Mouse (Mus musculus): ENCODE results near the gene Jak1. TPM values are rescaled to one million over a fixed set of nuclear protein-coding genes. Genes with fewer than 3 reads are reported as not detected.

Gene Jak1
- polyA plus RNA-seq, 1 experiment, result 55.9 TPM

DNA sequence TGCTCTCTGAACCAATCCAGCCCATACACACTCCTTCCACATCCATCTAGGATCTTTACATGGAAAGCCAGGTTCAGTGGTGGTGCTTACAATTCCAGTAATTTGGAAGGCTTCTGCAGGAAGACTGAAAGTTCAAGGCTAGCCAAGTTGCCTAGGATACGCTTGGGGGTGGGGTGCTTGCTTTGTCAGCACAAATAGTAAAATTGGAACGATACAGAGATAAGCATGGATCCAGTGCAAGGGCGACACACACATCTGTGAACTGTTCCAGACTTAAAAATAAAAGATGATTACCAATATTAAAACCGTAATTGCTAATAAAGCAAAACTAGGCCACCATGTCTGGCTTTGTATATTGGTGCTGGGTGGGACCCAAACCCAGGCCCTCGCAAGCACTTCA, 78.5 kb downstream of the Jak1 start:
- H3K9me3 ChIP-seq (replicated peaks; ENCODE audit: control insufficient read depth, insufficient read depth, low read length, poor library complexity, severe bottlenecking), result no peaks in the 10 kb centered on the region
- TF ChIP-seq CTCF (IDR thresholded peaks at IDR 0.05; ENCODE audit: low read depth, low read length) (no peak), POLR2A (IDR thresholded peaks at IDR 0.05; ENCODE audit: insufficient read depth, low read length) (no peak), EP300 (IDR thresholded peaks at IDR 0.05; ENCODE audit: insufficient read depth, low read depth, low read length) (no peak)
- H3K9ac ChIP-seq (ENCODE audit: low read depth, poor library complexity, severe bottlenecking), result no peak overlapping the region
- no peak overlapping the region for H3K4me3 ChIP-seq (ENCODE audit: low read depth, low read length)
- H3K36me3 ChIP-seq (ENCODE audit: control insufficient read depth, insufficient read depth, low read length, poor library complexity, severe bottlenecking), result 0 out of 2 replicates have a peak, but pooled peaks cover 2% of the 10 kb centered on the region
- no peaks in the 10 kb centered on the region for H3K4me1 ChIP-seq (ENCODE audit: control insufficient read depth, insufficient read depth, low read length)
- no peaks in the 10 kb centered on the region for H3K27me3 ChIP-seq (ENCODE audit: control insufficient read depth, insufficient read depth, low read length, poor library complexity, severe bottlenecking)
- H3K27ac ChIP-seq (ENCODE audit: insufficient read depth, low read length), result no peak overlapping the region

DNA sequence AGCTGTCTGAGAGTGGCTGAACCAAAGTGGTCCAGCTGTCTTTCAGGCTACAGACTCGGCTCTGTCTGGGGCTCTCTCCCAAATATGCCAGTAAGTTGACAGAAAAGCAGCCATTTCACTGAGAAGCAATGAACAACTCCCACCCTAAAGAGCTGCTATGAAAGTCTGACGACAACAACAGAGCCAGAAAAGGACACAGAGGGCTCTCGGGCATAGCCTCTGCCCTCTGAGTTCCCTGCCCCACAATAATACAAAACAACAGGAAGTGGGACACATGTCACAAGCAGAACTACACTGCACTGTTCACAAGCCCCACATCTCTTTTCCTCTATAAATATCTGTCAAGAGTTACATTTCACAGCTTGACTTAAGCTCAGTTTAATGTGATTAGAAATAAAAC, 79.9 kb downstream of the Jak1 start:
- Histone ChIP-seq H3K4me1 (ENCODE audit: control insufficient read depth, insufficient read depth, low read length) (no peaks in the 10 kb centered on the region), H3K27ac (ENCODE audit: insufficient read depth, low read length) (no peak overlapping the region), H3K36me3 (ENCODE audit: control insufficient read depth, insufficient read depth, low read length, poor library complexity, severe bottlenecking) (0 out of 2 replicates have a peak, but pooled peaks cover 2% of the 10 kb centered on the region), H3K9me3 (replicated peaks; ENCODE audit: control insufficient read depth, insufficient read depth, low read length, poor library complexity, severe bottlenecking) (no peaks in the 10 kb centered on the region), H3K27me3 (ENCODE audit: control insufficient read depth, insufficient read depth, low read length, poor library complexity, severe bottlenecking) (no peaks in the 10 kb centered on the region), H3K4me3 (ENCODE audit: low read depth, low read length) (no peak overlapping the region), H3K9ac (ENCODE audit: low read depth, poor library complexity, severe bottlenecking) (no peak overlapping the region)
- TF ChIP-seq EP300 (IDR thresholded peaks at IDR 0.05; ENCODE audit: insufficient read depth, low read depth, low read length) (no peak), CTCF (IDR thresholded peaks at IDR 0.05; ENCODE audit: low read depth, low read length) (no peak), POLR2A (IDR thresholded peaks at IDR 0.05; ENCODE audit: insufficient read depth, low read length) (no peak)

DNA sequence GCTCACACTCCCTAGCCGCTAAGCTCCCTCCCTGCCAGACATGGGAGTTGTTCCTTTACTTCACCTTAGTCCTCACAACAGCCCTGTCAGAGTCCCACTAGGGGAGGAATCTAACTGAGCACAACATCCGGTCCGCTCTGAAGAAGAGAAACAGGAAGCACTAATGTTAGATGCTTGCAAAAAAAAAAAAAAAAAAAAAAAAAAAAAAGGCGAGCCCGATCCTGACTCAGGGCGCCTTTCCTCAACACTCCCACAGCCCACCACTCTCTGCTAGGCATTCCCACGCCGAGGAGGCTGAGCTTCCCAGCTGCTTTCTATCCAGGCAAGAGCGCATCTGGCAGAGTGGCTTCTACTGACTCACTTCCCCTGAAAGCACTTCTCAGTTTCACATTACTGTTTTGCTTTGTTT, 82.5 kb downstream of the Jak1 start:
- Histone ChIP-seq H3K4me3 (ENCODE audit: low read depth, low read length) (no peak overlapping the region), H3K27me3 (ENCODE audit: control insufficient read depth, insufficient read depth, low read length, poor library complexity, severe bottlenecking) (no peaks in the 10 kb centered on the region), H3K4me1 (ENCODE audit: control insufficient read depth, insufficient read depth, low read length) (no peaks in the 10 kb centered on the region), H3K27ac (ENCODE audit: insufficient read depth, low read length) (no peak overlapping the region), H3K9me3 (replicated peaks; ENCODE audit: control insufficient read depth, insufficient read depth, low read length, poor library complexity, severe bottlenecking) (no peaks in the 10 kb centered on the region), H3K9ac (ENCODE audit: low read depth, poor library complexity, severe bottlenecking) (no peak overlapping the region), H3K36me3 (ENCODE audit: control insufficient read depth, insufficient read depth, low read length, poor library complexity, severe bottlenecking) (no peaks in the 10 kb centered on the region)
- TF ChIP-seq POLR2A (IDR thresholded peaks at IDR 0.05; ENCODE audit: insufficient read depth, low read length) (no peak), CTCF (IDR thresholded peaks at IDR 0.05; ENCODE audit: low read depth, low read length) (no peak), EP300 (IDR thresholded peaks at IDR 0.05; ENCODE audit: insufficient read depth, low read depth, low read length) (no peak)

DNA sequence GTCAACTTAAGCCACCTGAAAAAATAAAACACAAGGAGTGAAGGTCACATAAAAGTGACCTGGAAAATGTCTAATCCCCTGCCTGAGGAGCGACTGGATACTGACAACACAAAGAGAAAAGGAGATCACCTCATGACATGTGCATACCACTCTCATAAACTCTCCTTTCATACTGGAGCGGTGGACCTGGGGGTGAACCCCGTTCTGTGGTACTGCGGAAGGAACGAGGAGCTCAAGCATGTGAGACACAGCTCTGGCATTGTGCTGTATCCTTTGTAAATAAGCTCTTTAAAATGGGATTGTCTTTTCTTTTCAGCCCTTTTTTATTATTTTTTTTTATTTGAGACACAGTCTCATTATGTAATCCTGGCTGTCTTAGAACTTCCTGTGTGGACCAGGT, 84.4 kb downstream of the Jak1 start:
- TF ChIP-seq EP300 (IDR thresholded peaks at IDR 0.05; ENCODE audit: insufficient read depth, low read depth, low read length) (no peak), POLR2A (IDR thresholded peaks at IDR 0.05; ENCODE audit: insufficient read depth, low read length) (no peak), CTCF (IDR thresholded peaks at IDR 0.05; ENCODE audit: low read depth, low read length) (no peak)
- Histone ChIP-seq H3K4me1 (ENCODE audit: control insufficient read depth, insufficient read depth, low read length) (no peaks in the 10 kb centered on the region), H3K9me3 (replicated peaks; ENCODE audit: control insufficient read depth, insufficient read depth, low read length, poor library complexity, severe bottlenecking) (no peaks in the 10 kb centered on the region), H3K27me3 (ENCODE audit: control insufficient read depth, insufficient read depth, low read length, poor library complexity, severe bottlenecking) (no peaks in the 10 kb centered on the region), H3K36me3 (ENCODE audit: control insufficient read depth, insufficient read depth, low read length, poor library complexity, severe bottlenecking) (no peaks in the 10 kb centered on the region), H3K9ac (ENCODE audit: low read depth, poor library complexity, severe bottlenecking) (no peak overlapping the region), H3K4me3 (ENCODE audit: low read depth, low read length) (no peak overlapping the region), H3K27ac (ENCODE audit: insufficient read depth, low read length) (no peak overlapping the region)

DNA sequence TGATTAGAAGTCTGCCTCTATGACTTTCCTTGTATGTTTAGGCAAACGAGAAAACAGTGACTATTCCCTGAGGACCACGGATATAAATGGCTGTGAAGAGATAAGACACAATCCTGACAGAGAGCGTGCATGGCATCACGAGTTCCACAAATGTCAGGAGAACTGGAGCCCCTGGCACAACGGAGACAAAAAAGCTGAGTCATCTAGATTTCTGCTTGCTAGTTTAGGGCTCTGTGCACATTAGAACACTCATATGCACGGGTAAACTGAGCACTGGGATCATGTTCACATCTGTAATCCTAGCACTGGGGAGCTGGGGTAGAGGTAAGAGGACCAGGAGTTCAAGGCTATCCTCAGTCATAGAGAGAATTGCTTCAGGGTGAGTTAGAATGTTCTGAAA, 85.2 kb downstream of the Jak1 start:
- no peak overlapping the region for H3K4me3 ChIP-seq (ENCODE audit: low read depth, low read length)
- TF ChIP-seq CTCF (IDR thresholded peaks at IDR 0.05; ENCODE audit: low read depth, low read length), result no peak
- no peak for TF ChIP-seq EP300 (IDR thresholded peaks at IDR 0.05; ENCODE audit: insufficient read depth, low read depth, low read length)
- TF ChIP-seq POLR2A (IDR thresholded peaks at IDR 0.05; ENCODE audit: insufficient read depth, low read length), result no peak
- H3K27me3 ChIP-seq (ENCODE audit: control insufficient read depth, insufficient read depth, low read length, poor library complexity, severe bottlenecking), result no peaks in the 10 kb centered on the region
- no peaks in the 10 kb centered on the region for H3K36me3 ChIP-seq (ENCODE audit: control insufficient read depth, insufficient read depth, low read length, poor library complexity, severe bottlenecking)
- H3K9ac ChIP-seq (ENCODE audit: low read depth, poor library complexity, severe bottlenecking), result no peak overlapping the region
- no peaks in the 10 kb centered on the region for H3K9me3 ChIP-seq (replicated peaks; ENCODE audit: control insufficient read depth, insufficient read depth, low read length, poor library complexity, severe bottlenecking)
- H3K4me1 ChIP-seq (ENCODE audit: control insufficient read depth, insufficient read depth, low read length), result no peaks in the 10 kb centered on the region
- no peak overlapping the region for H3K27ac ChIP-seq (ENCODE audit: insufficient read depth, low read length)

DNA sequence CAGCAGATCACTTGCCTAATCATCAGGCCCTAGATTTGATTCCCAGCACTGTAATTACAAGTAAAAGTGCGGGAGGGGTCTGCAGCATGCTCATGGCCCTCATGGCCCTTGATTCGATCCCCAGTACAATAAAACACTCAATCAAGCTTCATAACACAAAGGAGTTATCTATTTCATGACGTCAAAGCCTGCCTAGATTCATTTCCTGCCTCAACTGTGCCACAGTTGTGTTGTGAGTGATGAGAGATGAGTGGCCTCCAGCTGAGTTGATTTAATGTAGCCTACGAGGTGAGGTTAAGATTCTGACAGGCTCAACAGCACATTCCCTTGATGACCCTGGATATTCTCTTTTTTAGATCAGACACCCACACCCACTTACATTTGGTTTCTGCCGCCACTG, 86.0 kb downstream of the Jak1 start:
- H3K27me3 ChIP-seq (ENCODE audit: control insufficient read depth, insufficient read depth, low read length, poor library complexity, severe bottlenecking), result no peaks in the 10 kb centered on the region
- H3K4me3 ChIP-seq (ENCODE audit: low read depth, low read length), result no peak overlapping the region
- H3K36me3 ChIP-seq (ENCODE audit: control insufficient read depth, insufficient read depth, low read length, poor library complexity, severe bottlenecking), result no peaks in the 10 kb centered on the region
- no peaks in the 10 kb centered on the region for H3K4me1 ChIP-seq (ENCODE audit: control insufficient read depth, insufficient read depth, low read length)
- H3K9me3 ChIP-seq (replicated peaks; ENCODE audit: control insufficient read depth, insufficient read depth, low read length, poor library complexity, severe bottlenecking), result no peaks in the 10 kb centered on the region
- no peak for TF ChIP-seq EP300 (IDR thresholded peaks at IDR 0.05; ENCODE audit: insufficient read depth, low read depth, low read length)
- TF ChIP-seq POLR2A (IDR thresholded peaks at IDR 0.05; ENCODE audit: insufficient read depth, low read length), result no peak
- TF ChIP-seq CTCF (IDR thresholded peaks at IDR 0.05; ENCODE audit: low read depth, low read length), result no peak
- no peak overlapping the region for H3K27ac ChIP-seq (ENCODE audit: insufficient read depth, low read length)
- H3K9ac ChIP-seq (ENCODE audit: low read depth, poor library complexity, severe bottlenecking), result no peak overlapping the region
